ENCODE assay signal across 1 mouse cellular context in genomic region chr3:138022003-138022402, GRCm38 (mm10).
TF ChIP-seq lines count a peak whose summit lies in the region.

No protein-coding gene starts in this region.

TF ChIP-seq in MEL, 35 proteins besides CTCF, POLR2A, EP300 and RAD21 (continued from another document):
- no peak for TF ChIP-seq ZC3H11A (IDR thresholded peaks at IDR 0.05; ENCODE audit: low read depth, low read length)
- no peak for TF ChIP-seq SMC3 (IDR thresholded peaks at IDR 0.05; ENCODE audit: low read depth, low read length)
